Mouse (Mus musculus) yolk sac, embryonic 10.5 days (tissue): ENCODE results near the gene Tssk1.

ENCODE experiments used
- DNase-seq: peaks from one replicate; pipeline ENCODE4 v3.0.0-alpha.2; 2017; ENCODE audit warnings: low spot score

Gene Tssk1

DNA sequence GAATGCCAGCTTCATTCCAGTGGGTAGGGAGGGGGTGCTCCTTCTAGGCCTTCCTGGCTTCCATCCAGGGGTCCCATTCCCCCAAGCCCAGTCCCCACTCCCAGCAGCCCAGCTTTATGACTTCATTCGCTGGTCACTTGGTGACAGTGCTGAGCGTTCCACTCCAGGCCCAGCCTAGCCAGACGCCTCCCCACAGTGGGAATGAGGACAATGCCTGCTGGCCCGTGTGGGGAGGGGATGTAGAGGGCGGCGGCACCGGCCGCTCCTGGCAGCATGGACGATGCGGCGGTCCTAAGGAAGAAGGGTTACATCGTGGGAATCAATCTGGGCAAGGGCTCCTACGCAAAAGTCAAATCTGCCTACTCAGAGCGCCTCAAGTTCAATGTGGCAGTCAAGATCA, 4.4 kb downstream of the Tssk1 start, which contains the start of the genes Dgcr2 and Tssk2:
Gene Dgcr2 (minus strand): TSS at position 101 of the 400 bp plus-strand sequence.
Gene Tssk2 (plus strand): TSS at position 176 of the 400 bp plus-strand sequence.
- DNase-seq, result no peak

GRCm38 (mm10) chr16:17911052-17911595, 17.1 kb downstream of the Tssk1 start, which contains the start of gene Ess2:
Ess2 (minus strand) TSS chr16:17911348.
- DNase-seq, result peak; percentile 89

DNA sequence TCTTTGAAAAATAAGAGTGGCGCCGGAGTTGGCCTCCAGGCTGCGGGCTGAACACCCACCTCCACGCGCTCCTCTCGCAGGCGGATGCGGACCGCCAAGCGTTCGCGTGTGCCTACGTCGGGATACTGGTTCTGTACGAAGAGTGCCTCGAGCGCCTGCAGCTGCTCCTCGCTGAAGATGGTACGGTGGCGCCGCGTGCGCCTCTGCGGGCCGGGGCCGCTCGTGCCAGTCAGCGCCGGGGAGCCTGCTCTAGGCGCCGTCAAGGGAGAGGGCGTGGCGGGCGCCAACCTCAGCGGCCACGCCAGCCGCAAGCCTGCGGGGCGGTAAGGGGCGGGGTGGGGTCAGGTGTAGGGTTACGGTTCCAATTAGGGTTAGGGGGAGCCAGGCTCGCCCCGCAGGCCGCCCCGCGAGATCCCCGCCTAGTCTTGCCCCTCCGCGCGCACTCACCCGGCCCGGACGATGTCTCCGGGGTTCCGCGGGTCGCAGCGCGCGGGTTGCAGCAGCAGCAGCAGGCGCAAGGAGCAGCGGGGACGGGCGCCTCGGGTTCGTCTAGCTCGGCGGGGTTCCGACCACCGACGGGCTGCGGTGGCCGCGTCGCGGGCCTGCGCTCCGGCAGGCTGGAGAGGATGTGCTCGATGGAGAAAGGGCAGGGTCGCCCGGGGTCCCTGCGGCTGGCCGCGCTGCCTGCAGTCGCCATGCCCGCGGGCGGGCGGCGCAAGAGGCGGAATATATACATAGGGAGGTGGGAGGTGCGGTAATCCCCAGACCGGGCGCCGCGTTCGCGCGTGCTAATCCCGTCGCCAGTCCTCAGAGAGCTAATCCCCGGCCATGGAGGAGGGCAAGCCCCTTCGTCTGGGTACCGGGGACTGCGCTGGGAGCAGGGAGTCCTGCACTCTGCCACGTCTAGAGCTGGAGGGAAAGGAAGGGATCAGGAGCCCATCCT, 20.6 kb downstream of the Tssk1 start, which contains the start of gene Gsc2:
Gene Gsc2 (minus strand): TSS at position 753 of the 943 bp plus-strand sequence.
- no peak for DNase-seq

- DNase-seq, result no peak
Measured at GRCm38 (mm10) chr16:17920586-17920985, 26.6 kb downstream of the Tssk1 start.

DNA sequence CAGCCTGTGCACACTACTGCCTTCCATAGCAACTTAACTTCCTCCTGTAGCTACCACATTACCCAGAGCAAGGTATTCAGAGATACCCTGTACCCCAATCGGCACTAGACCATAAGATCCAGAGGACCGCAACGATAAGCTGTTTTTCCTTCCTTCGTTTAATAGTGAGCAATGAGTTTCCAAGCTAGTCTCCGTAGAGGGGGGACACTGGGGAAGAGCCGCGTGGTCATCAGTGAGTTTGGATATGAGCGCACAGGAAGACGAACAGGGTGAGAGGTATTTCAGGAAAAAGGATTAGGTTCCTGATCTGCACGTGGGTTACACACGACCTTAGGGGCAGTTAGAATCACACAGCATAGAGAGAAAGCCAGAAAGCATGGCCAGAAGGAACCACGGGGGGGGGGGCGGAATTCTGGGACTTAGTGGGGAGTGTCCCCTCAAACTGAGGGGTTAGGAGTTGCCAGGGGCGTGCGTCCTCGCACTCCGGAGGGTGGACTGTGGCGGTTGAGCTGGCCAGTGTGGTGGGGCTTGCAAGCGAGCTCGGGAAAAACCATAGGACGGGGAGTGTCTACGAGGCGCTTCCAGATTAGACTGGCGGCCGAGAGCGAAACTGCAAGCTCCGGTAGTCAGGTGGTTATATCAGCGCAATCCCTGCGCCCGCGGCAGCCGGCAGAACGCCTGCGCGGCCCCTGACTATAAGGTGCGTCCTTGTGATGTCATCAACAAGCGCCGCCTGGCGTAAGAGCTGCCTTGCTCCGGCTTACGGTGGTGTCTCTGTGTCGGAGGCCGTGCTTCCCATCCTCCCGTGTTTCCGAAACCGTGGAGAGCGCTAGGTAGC, 27.5 kb downstream of the Tssk1 start:
- peak; percentile 94 for DNase-seq

- no peak for DNase-seq
Measured at GRCm38 (mm10) chr16:17922163-17922538, 28.1 kb downstream of the Tssk1 start.

GRCm38 (mm10) chr16:17927351-17928082, 33.5 kb downstream of the Tssk1 start:
- DNase-seq, result peak; percentile 79

DNA sequence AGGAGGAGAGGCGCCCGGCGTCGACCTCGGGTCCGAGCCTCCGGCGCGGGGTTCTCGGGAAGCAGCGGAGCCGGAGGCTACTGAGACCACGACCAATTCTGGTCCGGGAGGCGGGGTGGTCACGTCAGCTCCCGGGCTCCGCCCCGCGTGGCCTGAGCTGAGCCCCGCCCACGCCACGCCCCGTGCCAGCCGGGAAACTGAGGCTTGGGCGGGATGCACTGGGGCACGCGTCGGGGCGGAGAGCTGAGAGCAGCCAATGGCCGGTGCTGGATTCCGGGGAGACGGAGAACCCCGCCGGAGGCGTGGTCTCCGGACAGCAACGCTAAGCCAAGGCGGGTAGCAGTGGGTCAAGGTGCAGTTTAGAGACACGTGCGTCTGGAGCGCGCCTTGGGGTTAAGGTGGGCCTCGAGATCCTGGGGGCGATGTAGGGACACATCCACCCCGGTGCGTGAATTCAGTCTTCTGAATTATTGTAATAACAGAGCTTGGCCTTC, 34.1 kb downstream of the Tssk1 start, which contains the start of gene Slc25a1:
Gene Slc25a1 (minus strand): TSS at position 133 of the 494 bp plus-strand sequence.
- DNase-seq, result peak; percentile 89

DNA sequence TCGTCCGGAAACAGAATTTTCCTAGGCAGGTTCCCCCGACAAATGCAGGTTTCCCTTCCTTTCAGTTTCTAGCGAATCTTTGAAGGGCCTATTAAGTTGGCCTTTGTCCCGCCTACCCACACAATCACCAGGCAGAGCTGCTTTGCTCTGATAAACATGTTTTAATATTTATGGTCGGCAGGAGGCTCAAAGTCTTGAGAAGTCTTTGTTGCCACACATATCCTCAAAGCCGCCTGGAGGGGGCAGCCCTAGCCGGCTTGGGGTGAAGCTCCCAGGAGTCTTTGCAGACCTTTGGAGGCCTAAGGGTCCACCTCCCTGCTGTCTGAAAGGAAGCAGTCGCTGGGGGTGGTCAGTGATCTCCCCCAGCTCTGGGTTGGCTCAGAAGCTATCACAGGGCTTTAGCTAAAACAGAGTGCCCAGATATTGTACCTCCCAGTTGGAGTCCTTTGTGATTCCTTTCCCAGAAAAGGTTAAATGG, 34.6 kb downstream of the Tssk1 start:
- DNase-seq, result peak; percentile 81

DNA sequence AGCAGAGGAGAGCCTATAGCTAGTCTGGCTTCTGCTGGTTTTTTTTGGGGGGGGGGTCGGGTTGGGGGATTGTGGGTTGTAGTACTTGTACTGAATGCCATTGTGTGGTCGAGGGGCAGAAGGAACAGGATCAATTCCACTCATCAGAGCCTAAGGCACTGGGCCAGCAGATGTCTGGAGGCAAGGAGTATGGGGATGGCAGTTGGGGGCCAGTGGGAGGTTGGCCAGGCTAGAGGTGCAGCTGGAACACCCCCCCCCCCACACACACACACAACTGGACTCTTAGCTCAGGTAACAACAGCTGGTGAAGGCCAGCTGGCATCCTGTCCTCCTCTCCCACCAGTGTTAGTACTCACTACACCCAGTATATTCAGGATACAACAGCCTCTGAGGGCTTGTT, 35.2 kb downstream of the Tssk1 start:
- DNase-seq, result no peak

DNA sequence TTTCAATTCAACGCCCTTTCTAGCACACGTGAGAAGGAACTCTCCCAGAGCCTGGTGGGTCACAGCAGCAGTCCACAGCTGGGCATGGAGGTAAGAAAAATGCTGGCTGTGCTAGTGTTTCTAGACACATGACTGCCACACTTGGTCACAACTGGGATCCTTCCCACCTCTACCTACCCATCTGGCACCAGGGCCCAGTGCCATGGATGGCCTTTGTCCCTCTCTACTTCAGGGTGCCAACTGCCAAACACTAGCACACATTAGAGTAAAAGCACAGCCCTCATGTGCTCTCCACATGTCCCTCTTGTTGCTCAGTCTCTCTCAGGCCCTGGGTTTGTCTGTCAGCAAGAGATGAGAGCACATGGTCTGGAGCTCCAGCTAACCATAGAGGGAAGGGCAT, 35.6 kb downstream of the Tssk1 start:
- DNase-seq, result no peak

DNA sequence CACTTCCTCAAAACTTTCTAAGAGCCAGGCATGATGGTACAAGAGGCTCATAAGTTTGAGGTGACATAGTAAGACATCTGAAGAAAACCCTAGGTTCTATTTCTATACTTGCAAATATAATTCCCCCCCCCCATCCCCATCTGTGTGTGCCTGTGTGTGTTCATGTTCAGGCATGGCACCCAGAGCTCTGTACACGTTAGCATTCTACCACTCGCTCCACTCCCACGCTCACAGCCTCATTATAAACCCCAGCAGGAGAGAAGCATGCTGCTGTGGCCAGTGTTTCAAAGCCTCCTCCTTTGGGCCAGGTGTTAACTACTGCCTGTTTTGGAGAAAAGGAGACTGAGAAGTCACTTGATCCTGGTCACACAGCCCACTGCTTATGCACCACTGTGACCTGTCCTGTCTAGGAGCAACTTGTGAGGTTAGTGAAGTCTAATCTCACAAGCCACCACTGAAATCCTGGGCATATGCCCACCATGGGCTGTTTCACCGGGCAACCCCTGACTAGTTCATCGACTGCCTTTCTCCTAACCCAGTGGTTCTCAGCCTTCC, 38.0 kb downstream of the Tssk1 start:
- no peak for DNase-seq

- DNase-seq, result no peak
Measured at GRCm38 (mm10) chr16:17933594-17934444, 39.8 kb downstream of the Tssk1 start.

GRCm38 (mm10) chr16:17934445-17934910, 40.5 kb downstream of the Tssk1 start:
- DNase-seq, result no peak

GRCm38 (mm10) chr16:17936776-17937175, 42.8 kb downstream of the Tssk1 start:
- no peak for DNase-seq

DNA sequence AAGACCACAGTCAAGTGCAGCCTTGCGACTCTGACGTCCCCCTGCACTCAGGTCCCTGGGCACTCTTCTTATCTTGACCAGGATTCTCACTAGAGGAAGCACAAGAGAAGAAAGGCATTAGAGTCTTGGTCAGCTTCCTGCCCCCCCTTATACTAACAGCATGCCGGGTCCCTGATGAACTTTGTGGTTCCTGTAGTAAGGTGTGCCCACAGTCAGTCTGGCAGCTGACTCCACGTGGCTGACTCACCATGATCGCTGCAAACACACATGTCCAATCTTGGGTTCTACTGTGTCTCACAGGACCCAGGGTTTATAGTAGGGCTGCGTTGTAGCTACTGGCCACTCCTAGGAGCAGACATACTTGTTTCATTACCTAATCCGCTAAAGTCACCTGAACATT, 44.2 kb downstream of the Tssk1 start:
- DNase-seq, result no peak

GRCm38 (mm10) chr16:17938821-17939220, 44.8 kb downstream of the Tssk1 start:
- no peak for DNase-seq

GRCm38 (mm10) chr16:17939255-17939751, 45.3 kb downstream of the Tssk1 start:
- DNase-seq, result no peak

DNA sequence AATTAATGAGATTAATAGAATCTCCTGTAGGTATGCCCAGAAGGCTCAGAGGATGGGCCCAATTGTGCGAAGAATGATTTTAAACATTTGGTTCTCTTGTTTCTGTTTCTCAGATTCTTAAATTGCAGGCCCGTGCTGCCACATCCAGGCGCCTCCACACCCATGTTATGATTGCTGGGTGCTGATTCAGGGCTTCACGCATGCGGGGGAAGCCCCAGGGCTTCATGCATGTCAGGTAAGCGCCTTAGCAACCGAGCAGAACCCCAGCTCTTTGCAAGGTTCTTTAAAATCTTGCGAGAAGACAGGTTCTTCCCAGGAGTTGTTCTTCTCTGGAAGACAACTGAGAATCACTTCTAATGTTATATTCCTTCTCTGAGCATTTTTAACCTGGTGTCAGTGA, 49.4 kb downstream of the Tssk1 start:
- no peak for DNase-seq
